Mouse (Mus musculus) hindbrain, embryonic 16.5 days (tissue): ENCODE results near the gene Lipk. TPM values are rescaled to one million over a fixed set of nuclear protein-coding genes. Genes with fewer than 3 reads are reported as not detected.

Experiments used
- ATAC-seq: fragments of 200-750 bp; cut with Nextera tagmentation; 2 replicates; pipeline ENCODE4 v1.8.0; 2017; ENCODE audit warnings: moderate TSS enrichment, moderate library complexity
- H3K27ac ChIP-seq: fragments of 300-500 bp; sonication (generic); 2 replicates; pipeline ENCODE4 v1.5.1; 2014; ENCODE audit warnings: low read depth, mild to moderate bottlenecking, control low read depth, low read length, moderate library complexity
- H3K27me3 ChIP-seq: fragments of 300-500 bp; sonication (generic); replicated peaks from 2 replicates; pipeline ENCODE4 v1.6.1; 2014; ENCODE audit warnings: low read length; ENCODE audit not compliant: control insufficient read depth, insufficient read depth
- H3K36me3 ChIP-seq: fragments of 300-500 bp; sonication (generic); 2 replicates; pipeline ENCODE4 v1.6.1; 2014; ENCODE audit warnings: mild to moderate bottlenecking, low read length, moderate library complexity, mixed read lengths; ENCODE audit not compliant: control insufficient read depth, insufficient read depth
- H3K4me1 ChIP-seq: fragments of 300-500 bp; sonication (generic); 2 replicates; pipeline ENCODE4 v1.6.1; 2014; ENCODE audit warnings: low read depth, low read length; ENCODE audit not compliant: control insufficient read depth, insufficient read depth
- H3K4me2 ChIP-seq: fragments of 300-500 bp; sonication (generic); 2 replicates; pipeline ENCODE4 v1.6.1; 2014; ENCODE audit warnings: mild to moderate bottlenecking, low read length, control low read depth, moderate library complexity
- H3K4me3 ChIP-seq: fragments of 300-500 bp; sonication (generic); 2 replicates; pipeline ENCODE4 v1.5.1; 2014; ENCODE audit warnings: mild to moderate bottlenecking, low read length, control low read depth, moderate library complexity
- H3K9ac ChIP-seq: fragments of 300-500 bp; sonication (generic); 2 replicates; pipeline ENCODE4 v1.6.1; 2014; ENCODE audit warnings: low read depth, mild to moderate bottlenecking, control low read depth, low read length, moderate library complexity
- H3K9me3 ChIP-seq: fragments of 300-500 bp; sonication (generic); 2 replicates; pipeline ENCODE4 v1.6.1; 2014; ENCODE audit warnings: mild to moderate bottlenecking, low read length, moderate library complexity; ENCODE audit not compliant: control insufficient read depth
- WGBS: fragments of 180-500 bp; shearing (Covaris S2); extraction: QIAGEN DNeasy Blood & Tissue Kit; methylation state at CpG from one replicate; pipeline ENCODE4 v1.1.7; 2014; 5-methylcytosine and 5-hydroxymethylcytosine counted together
- polyA plus RNA-seq: library from polyadenylated mRNA; unstranded; fragments of >200 nt; fragmentation: Nextera tagmentation; extraction: Ambion mirVana; gene quantifications from 2 replicates; pipeline ENCODE4 v1.2.1, GENCODE M21; 2015

Lipk gene
- polyA plus RNA-seq, 1 experiment from 2014 or later, result not detected

- H3K9ac ChIP-seq, result no peak overlapping the region
- no peaks in the 10 kb centered on the region for H3K4me1 ChIP-seq
- H3K9me3 ChIP-seq, result no peaks in the 10 kb centered on the region
- ATAC-seq, result no peak
- 72% methylated on average over 3 of the region's 3 CpGs for WGBS
- no peak overlapping the region for H3K4me2 ChIP-seq
- H3K4me3 ChIP-seq, result no peak overlapping the region
- no peaks in the 10 kb centered on the region for H3K36me3 ChIP-seq
- no peaks in the 10 kb centered on the region for H3K27me3 ChIP-seq
- H3K27ac ChIP-seq, result no peak overlapping the region
Observed at GRCm38 (mm10) chr19:34051502-34051901, 43.4 kb downstream of the Lipk start.

GRCm38 (mm10) chr19:34063547-34063946 lies 55.5 kb downstream of the Lipk start:
- Histone ChIP-seq H3K9me3 (no peaks in the 10 kb centered on the region), H3K4me2 (no peak overlapping the region), H3K36me3 (no peaks in the 10 kb centered on the region), H3K4me3 (no peak overlapping the region), H3K27me3 (no peaks in the 10 kb centered on the region), H3K9ac (no peak overlapping the region), H3K27ac (no peak overlapping the region), H3K4me1 (no peaks in the 10 kb centered on the region)
- ATAC-seq, result no peak
- WGBS, result 58% methylated on average over 1 of the region's 1 CpGs

- Histone ChIP-seq H3K9me3 (no peaks in the 10 kb centered on the region), H3K9ac (no peak overlapping the region), H3K27ac (no peak overlapping the region), H3K27me3 (no peaks in the 10 kb centered on the region), H3K4me2 (no peak overlapping the region), H3K4me3 (no peak overlapping the region), H3K36me3 (no peaks in the 10 kb centered on the region), H3K4me1 (no peaks in the 10 kb centered on the region)
- ATAC-seq, result no peak
- WGBS, result 91% methylated on average over 4 of the region's 4 CpGs
Observed at GRCm38 (mm10) chr19:34064059-34064458, 56.0 kb downstream of the Lipk start.

DNA sequence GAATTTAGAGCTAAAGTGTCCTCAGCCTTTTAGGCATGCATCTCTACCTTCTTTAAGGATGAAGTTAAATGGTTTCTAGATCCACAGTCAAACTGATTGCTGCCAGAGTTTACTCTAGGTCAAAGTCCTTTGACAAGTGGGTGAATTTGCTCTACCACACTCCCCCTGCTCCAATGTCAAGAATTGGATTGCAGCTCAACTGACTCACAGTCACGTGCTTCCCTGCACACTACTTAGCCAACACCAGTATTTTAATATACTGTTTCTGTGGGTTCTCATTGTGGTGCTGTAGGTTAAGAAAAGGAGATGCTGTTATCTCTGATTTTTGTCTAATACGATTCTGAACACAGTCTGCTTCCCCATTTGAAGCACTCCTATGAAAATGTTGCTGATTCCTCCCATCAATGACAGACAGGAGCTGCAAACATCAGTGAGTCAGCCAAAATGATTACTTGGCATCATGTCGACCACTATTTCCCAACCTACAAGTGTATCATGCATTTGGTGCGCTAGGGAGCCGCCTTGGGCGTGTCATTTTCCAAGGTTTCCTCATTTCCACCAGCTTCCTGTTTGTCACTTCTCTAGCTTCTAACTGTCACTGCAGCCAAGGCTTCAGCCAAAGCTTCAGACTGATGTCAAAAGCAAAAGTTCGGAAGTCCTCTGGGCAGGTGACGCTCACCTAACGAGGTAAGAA lies 58.8 kb downstream of the Lipk start, which contains the start of gene Lipn:
TSS of gene Lipn (plus strand) at position 580 of the 694 bp plus-strand sequence.
- ATAC-seq, result no peak
- Histone ChIP-seq H3K9me3 (no peaks in the 10 kb centered on the region), H3K4me3 (no peak within 1 kb of the TSS), H3K36me3 (no peaks in the 10 kb centered on the region), H3K27me3 (no peaks in the 10 kb centered on the region), H3K27ac (no peak within 1 kb of the TSS), H3K4me2 (no peak within 1 kb of the TSS), H3K4me1 (no peaks in the 10 kb centered on the region), H3K9ac (no peak within 1 kb of the TSS)
- WGBS, result 92% methylated on average over 9 of the region's 9 CpGs

GRCm38 (mm10) chr19:34074239-34074638 lies 66.1 kb downstream of the Lipk start:
- no peaks in the 10 kb centered on the region for H3K27me3 ChIP-seq
- no peak overlapping the region for H3K27ac ChIP-seq
- H3K36me3 ChIP-seq, result no peaks in the 10 kb centered on the region
- H3K9me3 ChIP-seq, result no peaks in the 10 kb centered on the region
- no peak overlapping the region for H3K4me3 ChIP-seq
- no peaks in the 10 kb centered on the region for H3K4me1 ChIP-seq
- no peak overlapping the region for H3K9ac ChIP-seq
- no peak overlapping the region for H3K4me2 ChIP-seq
- no peak for ATAC-seq

- Histone ChIP-seq H3K4me3 (no peak overlapping the region), H3K36me3 (no peaks in the 10 kb centered on the region), H3K27me3 (no peaks in the 10 kb centered on the region), H3K4me2 (no peak overlapping the region), H3K9me3 (no peaks in the 10 kb centered on the region), H3K4me1 (no peaks in the 10 kb centered on the region), H3K9ac (no peak overlapping the region), H3K27ac (no peak overlapping the region)
- WGBS, result 89% methylated on average over 2 of the region's 2 CpGs
- ATAC-seq, result no peak
Observed at GRCm38 (mm10) chr19:34078130-34078529, 70.0 kb downstream of the Lipk start.

DNA sequence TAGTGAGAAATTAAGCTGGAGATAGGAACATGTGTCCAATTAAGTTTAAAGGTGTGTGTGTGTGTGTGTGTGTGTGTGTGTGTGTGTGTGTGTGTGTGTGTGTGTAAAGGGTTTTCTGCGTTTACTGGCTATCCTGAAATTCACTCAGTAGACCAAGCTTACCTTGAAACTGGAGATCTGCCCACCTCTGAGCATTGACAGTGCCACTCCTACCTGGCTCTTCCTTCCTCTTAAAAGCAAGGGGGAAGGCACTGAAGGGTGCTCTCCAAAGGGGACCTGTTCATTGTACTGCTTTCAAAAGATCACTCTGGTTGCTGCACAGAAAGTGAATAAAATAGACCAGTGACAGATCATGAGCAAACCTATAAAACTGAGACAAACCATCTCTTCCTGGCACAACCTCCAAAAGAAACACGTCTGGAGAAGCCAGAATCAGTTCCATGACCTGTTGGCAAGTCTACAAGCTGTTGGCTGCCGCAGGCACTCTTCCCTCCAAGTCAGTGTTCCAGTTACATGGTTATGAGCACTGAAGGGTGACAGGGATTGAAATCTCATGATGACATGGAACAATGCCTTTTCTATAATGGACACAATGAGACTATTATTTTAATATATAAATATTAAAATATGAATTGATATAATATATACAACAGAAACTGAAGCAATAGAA lies 81.1 kb downstream of the Lipk start:
- Histone ChIP-seq H3K27ac (no peak overlapping the region), H3K9me3 (no peaks in the 10 kb centered on the region), H3K4me1 (no peaks in the 10 kb centered on the region), H3K4me2 (no peak overlapping the region), H3K9ac (no peak overlapping the region), H3K36me3 (no peaks in the 10 kb centered on the region), H3K4me3 (no peak overlapping the region), H3K27me3 (no peaks in the 10 kb centered on the region)
- ATAC-seq, result no peak
- WGBS, result 72% methylated on average over 2 of the region's 3 CpGs

GRCm38 (mm10) chr19:34095381-34095780 lies 87.3 kb downstream of the Lipk start:
- Histone ChIP-seq H3K27me3 (no peaks in the 10 kb centered on the region), H3K4me3 (no peak overlapping the region), H3K9me3 (no peaks in the 10 kb centered on the region), H3K27ac (no peak overlapping the region), H3K36me3 (no peaks in the 10 kb centered on the region), H3K4me1 (no peaks in the 10 kb centered on the region), H3K4me2 (no peak overlapping the region), H3K9ac (no peak overlapping the region)
- 84% methylated on average over 5 of the region's 5 CpGs for WGBS
- no peak for ATAC-seq

DNA sequence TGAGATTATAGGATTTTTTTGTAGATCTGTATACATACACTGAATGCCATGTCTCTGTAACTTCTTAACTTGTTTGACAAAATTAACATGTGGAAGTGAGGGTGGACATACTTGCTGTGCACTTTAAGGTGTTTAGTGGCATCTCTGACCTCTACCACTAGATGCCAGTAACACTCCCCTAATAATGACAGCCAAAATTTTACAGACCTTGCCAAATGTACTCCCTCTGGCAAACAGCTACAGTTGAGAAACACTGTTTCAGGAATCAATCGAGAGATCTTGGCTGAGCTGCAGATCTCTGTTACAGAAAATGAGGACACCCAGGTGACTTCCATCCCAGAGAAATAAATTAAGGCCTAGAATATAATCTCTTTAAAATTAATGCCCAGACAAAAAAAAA lies 88.1 kb downstream of the Lipk start:
- 65% methylated on average over 1 of the region's 1 CpGs for WGBS
- Histone ChIP-seq H3K9ac (no peak overlapping the region), H3K27ac (no peak overlapping the region), H3K27me3 (no peaks in the 10 kb centered on the region), H3K4me3 (no peak overlapping the region), H3K4me2 (no peak overlapping the region), H3K4me1 (no peaks in the 10 kb centered on the region), H3K36me3 (no peaks in the 10 kb centered on the region), H3K9me3 (no peaks in the 10 kb centered on the region)
- no peak for ATAC-seq
